Mouse (Mus musculus): Measurements from ENCODE around the gene Kif5c.

DNA sequence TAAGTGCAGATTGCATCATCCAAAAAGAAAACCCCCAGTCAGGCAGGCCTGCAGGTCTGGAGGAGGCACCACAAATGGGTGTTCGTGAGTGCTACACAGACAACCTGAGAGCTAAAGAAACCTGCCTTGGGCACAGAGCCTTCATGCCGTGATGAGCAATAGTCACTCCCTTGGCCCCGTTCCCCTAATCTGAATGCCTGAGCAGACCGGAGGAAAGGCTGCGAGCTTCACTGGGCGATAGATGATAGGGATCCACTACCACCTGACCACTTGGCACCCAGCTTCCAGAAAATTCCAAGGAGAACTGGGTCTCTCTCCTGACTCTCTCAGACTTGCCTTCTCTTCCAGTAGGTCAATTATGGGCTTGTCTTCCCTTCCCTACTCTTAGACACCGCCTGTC, 24.2 kb upstream of the Kif5c start:
- TF ChIP-seq GATA1 (IDR thresholded peaks at IDR 0.05; ENCODE audit: low read length) (no peak), TAL1 (IDR thresholded peaks at IDR 0.05; ENCODE audit: low read length) (no peak)

Data from erythroblast, embryonic 14.5 days (primary cell).